Mouse (Mus musculus) adrenal gland, postnatal 10 days (tissue): ENCODE results near the gene Pex11b. TPM values are rescaled to one million over a fixed set of nuclear protein-coding genes. Genes with fewer than 3 reads are reported as not detected.
"Not testable (repeated sequence)": the region's sequence is repeated elsewhere in the genome, so short reads cannot be mapped to it uniquely, and the experiment has no call there.

Source experiments
- DNase-seq: peaks from one replicate; pipeline ENCODE4 v3.0.0; 2021; ENCODE audit warnings: mixed read lengths
- total RNA-seq, 2 experiments: library from RNA; stranded (reverse); gene quantifications; 2 replicates each; pipeline ENCODE4 v1.2.3; 2021

Pex11b gene
- total RNA-seq, 2 experiments from 2014 or later = 46.7 to 48.4 TPM

- no peak for DNase-seq
Measured at GRCm38 (mm10) chr3:96617941-96618340, 17.2 kb upstream of the Pex11b start.

- no peak for DNase-seq
Measured at GRCm38 (mm10) chr3:96623201-96623600, 12.0 kb upstream of the Pex11b start.

- DNase-seq = peak; percentile 97
Measured at GRCm38 (mm10) chr3:96629729-96630600, 5.2 kb upstream of the Pex11b start, which contains the start of gene Rbm8a. Gene Rbm8a, plus strand, starts transcription at chr3:96629933.

GRCm38 (mm10) chr3:96632058-96632457 lies 3.1 kb upstream of the Pex11b start:
- DNase-seq = no peak

- DNase-seq = no peak
Measured at GRCm38 (mm10) chr3:96634015-96634414, 1.2 kb upstream of the Pex11b start.

- DNase-seq = no peak
Measured at GRCm38 (mm10) chr3:96635906-96636305, 730 bp downstream of the Pex11b start.

- DNase-seq = peak; percentile 12
Measured at GRCm38 (mm10) chr3:96636448-96636847, 1.3 kb downstream of the Pex11b start.

GRCm38 (mm10) chr3:96639219-96639618 lies 4.0 kb downstream of the Pex11b start:
- DNase-seq = peak; percentile 76

GRCm38 (mm10) chr3:96645018-96645649 lies 10.0 kb downstream of the Pex11b start, which contains the start of gene Itga10:
Gene Itga10, plus strand, starts transcription at chr3:96645584.
- peak; percentile 62 for DNase-seq

- no peak for DNase-seq
Measured at GRCm38 (mm10) chr3:96647365-96647764, 12.2 kb downstream of the Pex11b start.

- no peak for DNase-seq
Measured at GRCm38 (mm10) chr3:96660901-96661300, 25.7 kb downstream of the Pex11b start.

- DNase-seq = no peak
Measured at GRCm38 (mm10) chr3:96662731-96663316, 27.6 kb downstream of the Pex11b start.

GRCm38 (mm10) chr3:96663432-96664239 lies 28.5 kb downstream of the Pex11b start:
- DNase-seq = peak; percentile 87

- DNase-seq = not testable (repeated sequence)
Measured at GRCm38 (mm10) chr3:96665732-96666363, 30.7 kb downstream of the Pex11b start.

GRCm38 (mm10) chr3:96666916-96667315 lies 31.7 kb downstream of the Pex11b start:
- no peak for DNase-seq

- peak; percentile 51 for DNase-seq
Measured at GRCm38 (mm10) chr3:96667316-96667715, 32.1 kb downstream of the Pex11b start.

- no peak for DNase-seq
Measured at GRCm38 (mm10) chr3:96668424-96669067, 33.4 kb downstream of the Pex11b start.

- peak; percentile 85 for DNase-seq
Measured at GRCm38 (mm10) chr3:96669727-96670468, 34.7 kb downstream of the Pex11b start, which contains the start of gene Ankrd35. Gene Ankrd35, plus strand, starts transcription at chr3:96670131.

GRCm38 (mm10) chr3:96671519-96671918 lies 36.3 kb downstream of the Pex11b start:
- no peak for DNase-seq

GRCm38 (mm10) chr3:96673514-96673913 lies 38.3 kb downstream of the Pex11b start:
- no peak for DNase-seq
